12 mouse cellular contexts compared by ENCODE assay signal in the genomic region with DNA sequence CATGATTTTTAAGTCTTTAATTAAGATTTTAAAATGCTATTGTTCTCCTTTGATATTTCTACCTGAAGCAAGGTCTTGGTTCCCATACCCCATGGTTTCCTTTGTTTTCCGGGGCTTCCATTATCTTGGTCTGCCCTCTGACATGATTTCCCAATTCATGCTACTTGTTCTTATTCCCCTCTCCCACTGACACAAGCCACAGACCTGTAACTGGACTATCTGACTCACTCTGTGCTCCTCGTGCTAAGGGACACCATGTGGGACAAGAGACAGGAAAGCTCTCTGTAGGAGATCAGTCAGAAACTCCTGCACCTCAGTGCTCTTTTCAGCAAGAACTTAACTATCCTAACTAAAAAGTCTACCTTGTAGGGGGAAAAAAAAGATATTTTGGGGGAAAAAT.
"Had no signal": no experiment of that assay in that cellular context is flagged by ENCODE, and none has a peak within 500 bp of the region (broad histone marks: within the 10 kb centered on the region; RNA-seq: fewer than 3 reads in every experiment).

No protein-coding gene starts in this region.

- H3K4me2 ChIP-seq: limb, embryonic 15.5 days; liver, embryonic 12.5 days; lung, embryonic 15.5 days; midbrain, embryonic 12.5 days; neural tube, embryonic 15.5 days had no signal

- H3K27me3 ChIP-seq: limb, embryonic 15.5 days; lung, embryonic 15.5 days; midbrain, embryonic 12.5 days; neural tube, embryonic 15.5 days had no signal

- H3K36me3 ChIP-seq: limb, embryonic 15.5 days; liver, embryonic 12.5 days; lung, embryonic 15.5 days; midbrain, embryonic 12.5 days; neural tube, embryonic 15.5 days had no signal

- H3K9ac ChIP-seq: limb, embryonic 15.5 days; liver, embryonic 12.5 days; lung, embryonic 15.5 days; midbrain, embryonic 12.5 days; neural tube, embryonic 15.5 days had no signal

- H3K9me3 ChIP-seq: limb, embryonic 15.5 days; liver, embryonic 12.5 days; lung, embryonic 15.5 days; midbrain, embryonic 12.5 days; neural tube, embryonic 15.5 days had no signal

- H3K4me3 ChIP-seq: limb, embryonic 15.5 days; liver, embryonic 12.5 days; lung, embryonic 15.5 days; midbrain, embryonic 12.5 days; neural tube, embryonic 15.5 days had no signal

- H3K27ac ChIP-seq: kidney, postnatal 0 days; limb, embryonic 15.5 days; liver, embryonic 12.5 days; lung, embryonic 15.5 days; midbrain, embryonic 12.5 days; neural tube, embryonic 15.5 days had no signal

- ATAC-seq: liver, embryonic 12.5 days; midbrain, embryonic 16.5 days had no signal

- DNase-seq: kidney, adult 2 months; left cerebral cortex, postnatal 4 days; right cerebral cortex, adult 18-20 months; right cerebral cortex, postnatal 25 days; thymus, postnatal 4 days had no signal
